Mouse (Mus musculus): ENCODE measurements around the gene Msrb3. TPM values are rescaled to one million over a fixed set of nuclear protein-coding genes. Genes with fewer than 3 reads are reported as not detected.

The Msrb3 gene
- polyA plus RNA-seq, 1 experiment from 2014 or later: 12.2 TPM

Other genes with a start within 250 kb of the Msrb3 start
- 3.7 and 4.3 TPM in 2 replicates for gene Lemd3, start 80.2 kb upstream of the Msrb3 start, polyA plus RNA-seq (2015; fragmentation: Nextera tagmentation; extraction: Ambion mirVana)
- 91.3 and 119 TPM in 2 replicates for gene Wif1, start 134.9 kb upstream of the Msrb3 start, polyA plus RNA-seq (2015; fragmentation: Nextera tagmentation; extraction: Ambion mirVana)